Mouse (Mus musculus): ENCODE measurements around the gene Dapk2. TPM values are rescaled to one million over a fixed set of nuclear protein-coding genes. Genes with fewer than 3 reads are reported as not detected.
"Not testable (repeated sequence)": the region's sequence is repeated elsewhere in the genome, so short reads cannot be mapped to it uniquely, and the experiment has no call there.

Dapk2 gene
- polyA plus RNA-seq, 1 experiment from 2014 or later = 22.8 TPM

GRCm38 (mm10) chr9:66280496-66280895 lies 122.5 kb downstream of the Dapk2 start:
- H3K4me1 ChIP-seq (replicated peaks; ENCODE audit: control insufficient read depth, insufficient read depth, low read length) = peaks cover 19% of the 10 kb centered on the region
- H3K27ac ChIP-seq (ENCODE audit: low read length) = no peak overlapping the region
- WGBS = 48% methylated on average over 1 of the region's 1 CpGs
- no peaks in the 10 kb centered on the region for H3K27me3 ChIP-seq (ENCODE audit: control insufficient read depth, insufficient read depth, low read depth, low read length)
- H3K4me2 ChIP-seq (ENCODE audit: low read depth, low read length) = no peak overlapping the region
- H3K36me3 ChIP-seq (ENCODE audit: control insufficient read depth, insufficient read depth, low read length) = no peaks in the 10 kb centered on the region
- no peak overlapping the region for H3K9ac ChIP-seq (ENCODE audit: low read length)
- H3K4me3 ChIP-seq (ENCODE audit: low read length) = no peak overlapping the region
- ATAC-seq (ENCODE audit: low read depth) = no peak
- H3K9me3 ChIP-seq (ENCODE audit: control insufficient read depth, low read length) = no peaks in the 10 kb centered on the region

- Histone ChIP-seq H3K9me3 (ENCODE audit: control insufficient read depth, low read length) (no peaks in the 10 kb centered on the region), H3K27me3 (ENCODE audit: control insufficient read depth, insufficient read depth, low read depth, low read length) (no peaks in the 10 kb centered on the region), H3K9ac (ENCODE audit: low read length) (no peak overlapping the region), H3K4me1 (replicated peaks; ENCODE audit: control insufficient read depth, insufficient read depth, low read length) (peaks cover 12% of the 10 kb centered on the region), H3K4me3 (ENCODE audit: low read length) (no peak overlapping the region), H3K27ac (ENCODE audit: low read length) (no peak overlapping the region), H3K4me2 (ENCODE audit: low read depth, low read length) (no peak overlapping the region), H3K36me3 (ENCODE audit: control insufficient read depth, insufficient read depth, low read length) (no peaks in the 10 kb centered on the region)
- ATAC-seq (ENCODE audit: low read depth) = 0 out of 2 replicates have a peak, but pooled peaks have one; percentile 9
- WGBS = 55% methylated on average over 9 of the region's 9 CpGs
Measured at GRCm38 (mm10) chr9:66281501-66281951, 123.5 kb downstream of the Dapk2 start.

GRCm38 (mm10) chr9:66282582-66282981 lies 124.6 kb downstream of the Dapk2 start:
- WGBS = 95% methylated on average over 1 of the region's 1 CpGs
- Histone ChIP-seq H3K27me3 (ENCODE audit: control insufficient read depth, insufficient read depth, low read depth, low read length) (no peaks in the 10 kb centered on the region), H3K36me3 (ENCODE audit: control insufficient read depth, insufficient read depth, low read length) (no peaks in the 10 kb centered on the region), H3K27ac (ENCODE audit: low read length) (no peak overlapping the region), H3K4me2 (ENCODE audit: low read depth, low read length) (no peak overlapping the region), H3K4me3 (ENCODE audit: low read length) (no peak overlapping the region), H3K9me3 (ENCODE audit: control insufficient read depth, low read length) (no peaks in the 10 kb centered on the region), H3K9ac (ENCODE audit: low read length) (no peak overlapping the region), H3K4me1 (replicated peaks; ENCODE audit: control insufficient read depth, insufficient read depth, low read length) (0 out of 2 replicates have a peak, but pooled peaks cover 3% of the 10 kb centered on the region)
- no peak for ATAC-seq (ENCODE audit: low read depth)

- Histone ChIP-seq H3K9ac (ENCODE audit: low read length) (no peak overlapping the region), H3K4me1 (replicated peaks; ENCODE audit: control insufficient read depth, insufficient read depth, low read length) (0 out of 2 replicates have a peak, but pooled peaks cover 3% of the 10 kb centered on the region), H3K4me3 (ENCODE audit: low read length) (no peak overlapping the region), H3K27me3 (ENCODE audit: control insufficient read depth, insufficient read depth, low read depth, low read length) (no peaks in the 10 kb centered on the region), H3K36me3 (ENCODE audit: control insufficient read depth, insufficient read depth, low read length) (no peaks in the 10 kb centered on the region), H3K27ac (ENCODE audit: low read length) (no peak overlapping the region), H3K9me3 (ENCODE audit: control insufficient read depth, low read length) (no peaks in the 10 kb centered on the region), H3K4me2 (ENCODE audit: low read depth, low read length) (no peak overlapping the region)
- no peak for ATAC-seq (ENCODE audit: low read depth)
- WGBS = 12% methylated on average over 2 of the region's 2 CpGs
Measured at GRCm38 (mm10) chr9:66283565-66284203, 125.7 kb downstream of the Dapk2 start.

- H3K4me1 ChIP-seq (replicated peaks; ENCODE audit: control insufficient read depth, insufficient read depth, low read length); H3K36me3 ChIP-seq (ENCODE audit: control insufficient read depth, insufficient read depth, low read length); H3K9me3 ChIP-seq (ENCODE audit: control insufficient read depth, low read length); H3K4me3 ChIP-seq (ENCODE audit: low read length); H3K27ac ChIP-seq (ENCODE audit: low read length); H3K4me2 ChIP-seq (ENCODE audit: low read depth, low read length); H3K27me3 ChIP-seq (ENCODE audit: control insufficient read depth, insufficient read depth, low read depth, low read length); H3K9ac ChIP-seq (ENCODE audit: low read length); ATAC-seq (ENCODE audit: low read depth): not testable (repeated sequence)
- 76% methylated on average over 2 of the region's 2 CpGs for WGBS
Measured at GRCm38 (mm10) chr9:66285241-66285640, 127.2 kb downstream of the Dapk2 start.

GRCm38 (mm10) chr9:66285901-66286300 lies 127.9 kb downstream of the Dapk2 start:
- Histone ChIP-seq H3K36me3 (ENCODE audit: control insufficient read depth, insufficient read depth, low read length) (no peaks in the 10 kb centered on the region), H3K4me1 (replicated peaks; ENCODE audit: control insufficient read depth, insufficient read depth, low read length) (0 out of 2 replicates have a peak, but pooled peaks cover 3% of the 10 kb centered on the region), H3K27me3 (ENCODE audit: control insufficient read depth, insufficient read depth, low read depth, low read length) (no peaks in the 10 kb centered on the region), H3K9me3 (ENCODE audit: control insufficient read depth, low read length) (no peaks in the 10 kb centered on the region), H3K27ac (ENCODE audit: low read length) (no peak overlapping the region), H3K4me3 (ENCODE audit: low read length) (no peak overlapping the region), H3K9ac (ENCODE audit: low read length) (no peak overlapping the region), H3K4me2 (ENCODE audit: low read depth, low read length) (no peak overlapping the region)
- no peak for ATAC-seq (ENCODE audit: low read depth)
- WGBS = 40% methylated on average over 7 of the region's 7 CpGs

GRCm38 (mm10) chr9:66290727-66291126 lies 132.7 kb downstream of the Dapk2 start:
- H3K27me3 ChIP-seq (ENCODE audit: control insufficient read depth, insufficient read depth, low read depth, low read length) = no peaks in the 10 kb centered on the region
- no peak overlapping the region for H3K4me2 ChIP-seq (ENCODE audit: low read depth, low read length)
- no peaks in the 10 kb centered on the region for H3K36me3 ChIP-seq (ENCODE audit: control insufficient read depth, insufficient read depth, low read length)
- no peak for ATAC-seq (ENCODE audit: low read depth)
- no peaks in the 10 kb centered on the region for H3K4me1 ChIP-seq (replicated peaks; ENCODE audit: control insufficient read depth, insufficient read depth, low read length)
- no peak overlapping the region for H3K4me3 ChIP-seq (ENCODE audit: low read length)
- H3K27ac ChIP-seq (ENCODE audit: low read length) = no peak overlapping the region
- H3K9ac ChIP-seq (ENCODE audit: low read length) = no peak overlapping the region
- 85% methylated on average over 2 of the region's 2 CpGs for WGBS
- no peaks in the 10 kb centered on the region for H3K9me3 ChIP-seq (ENCODE audit: control insufficient read depth, low read length)

GRCm38 (mm10) chr9:66293319-66293718 lies 135.3 kb downstream of the Dapk2 start:
- no peaks in the 10 kb centered on the region for H3K36me3 ChIP-seq (ENCODE audit: control insufficient read depth, insufficient read depth, low read length)
- H3K9ac ChIP-seq (ENCODE audit: low read length) = no peak overlapping the region
- H3K4me3 ChIP-seq (ENCODE audit: low read length) = no peak overlapping the region
- no peaks in the 10 kb centered on the region for H3K4me1 ChIP-seq (replicated peaks; ENCODE audit: control insufficient read depth, insufficient read depth, low read length)
- 82% methylated on average over 2 of the region's 2 CpGs for WGBS
- no peak overlapping the region for H3K4me2 ChIP-seq (ENCODE audit: low read depth, low read length)
- no peaks in the 10 kb centered on the region for H3K27me3 ChIP-seq (ENCODE audit: control insufficient read depth, insufficient read depth, low read depth, low read length)
- no peak overlapping the region for H3K27ac ChIP-seq (ENCODE audit: low read length)
- H3K9me3 ChIP-seq (ENCODE audit: control insufficient read depth, low read length) = no peaks in the 10 kb centered on the region
- ATAC-seq (ENCODE audit: low read depth) = no peak

GRCm38 (mm10) chr9:66294227-66294626 lies 136.2 kb downstream of the Dapk2 start:
- WGBS = 75% methylated on average over 1 of the region's 1 CpGs
- Histone ChIP-seq H3K9ac (ENCODE audit: low read length) (no peak overlapping the region), H3K27me3 (ENCODE audit: control insufficient read depth, insufficient read depth, low read depth, low read length) (no peaks in the 10 kb centered on the region), H3K27ac (ENCODE audit: low read length) (no peak overlapping the region), H3K4me2 (ENCODE audit: low read depth, low read length) (no peak overlapping the region), H3K4me1 (replicated peaks; ENCODE audit: control insufficient read depth, insufficient read depth, low read length) (no peaks in the 10 kb centered on the region), H3K9me3 (ENCODE audit: control insufficient read depth, low read length) (no peaks in the 10 kb centered on the region), H3K4me3 (ENCODE audit: low read length) (no peak overlapping the region), H3K36me3 (ENCODE audit: control insufficient read depth, insufficient read depth, low read length) (no peaks in the 10 kb centered on the region)
- no peak for ATAC-seq (ENCODE audit: low read depth)

Measured in lung, embryonic 16.5 days (tissue).